Mouse (Mus musculus): Measurements from ENCODE around the gene Fhit.

GRCm38 (mm10) chr14:10312190-10312589, 849.6 kb downstream of the Fhit start:
- TF ChIP-seq POLR2A (IDR thresholded peaks at IDR 0.05; ENCODE audit: borderline replicate concordance, extremely low read depth, low read depth, low read length) (no peak), CTCF (IDR thresholded peaks at IDR 0.05; ENCODE audit: insufficient read depth, low read length) (no peak)
